Mouse (Mus musculus) intestine, postnatal 0 days (tissue): ENCODE results near the gene Rbbp8nl. TPM values are rescaled to one million over a fixed set of nuclear protein-coding genes. Genes with fewer than 3 reads are reported as not detected.

Experiments used
- ATAC-seq: fragments of 200-750 bp; cut with Nextera tagmentation; 2 replicates; pipeline ENCODE4 v1.8.0; 2017; ENCODE audit warnings: mild to moderate bottlenecking, moderate TSS enrichment, moderate library complexity
- H3K27ac ChIP-seq: fragments of 300-500 bp; sonication (generic); 2 replicates; pipeline ENCODE4 v1.5.1; 2014; ENCODE audit warnings: mild to moderate bottlenecking, low read depth, low read length, moderate library complexity
- H3K27me3 ChIP-seq: fragments of 300-500 bp; sonication (generic); replicated peaks from 2 replicates; pipeline ENCODE4 v1.6.1; 2014; ENCODE audit warnings: low read length, mixed read lengths; ENCODE audit not compliant: control insufficient read depth, insufficient read depth
- H3K36me3 ChIP-seq: fragments of 300-500 bp; sonication (generic); 2 replicates; pipeline ENCODE4 v1.6.1; 2014; ENCODE audit warnings: mild to moderate bottlenecking, moderate library complexity; ENCODE audit not compliant: control insufficient read depth, insufficient read depth
- H3K4me1 ChIP-seq: fragments of 300-500 bp; sonication (generic); replicated peaks from 2 replicates; pipeline ENCODE4 v1.6.1; 2014; ENCODE audit warnings: antibody characterized with exemption, low read length, mixed read lengths; ENCODE audit not compliant: control insufficient read depth, insufficient read depth
- H3K4me2 ChIP-seq: fragments of 300-500 bp; sonication (generic); replicated peaks from 2 replicates; pipeline ENCODE4 v1.6.1; 2014; ENCODE audit warnings: low read depth, mild to moderate bottlenecking, moderate library complexity
- H3K4me3 ChIP-seq: fragments of 300-500 bp; sonication (generic); 2 replicates; pipeline ENCODE4 v1.5.1; 2014; ENCODE audit warnings: low read depth, low read length
- H3K9ac ChIP-seq: fragments of 300-500 bp; sonication (generic); 2 replicates; pipeline ENCODE4 v1.6.1; 2014; ENCODE audit warnings: mild to moderate bottlenecking, low read depth, low read length
- H3K9me3 ChIP-seq: fragments of 300-500 bp; sonication (generic); 2 replicates; pipeline ENCODE4 v1.6.1; 2016; ENCODE audit warnings: mixed run types; ENCODE audit not compliant: control insufficient read depth
- CTCF ChIP-seq: sonication (generic); IDR thresholded peaks from 2 replicates; pipeline ENCODE4 v1.5.1; 2016; ENCODE audit warnings: low read depth, mild to moderate bottlenecking, control low read depth, antibody characterized with exemption, moderate library complexity
- WGBS: fragments of 180-500 bp; shearing (Covaris S2); extraction: QIAGEN DNeasy Blood & Tissue Kit; methylation state at CpG from one replicate; pipeline ENCODE4 v1.1.7; 2014; 5-methylcytosine and 5-hydroxymethylcytosine counted together
- polyA plus RNA-seq: library from polyadenylated mRNA; unstranded; fragments of >200 nt; fragmentation: Nextera tagmentation; extraction: Ambion mirVana; gene quantifications from 2 replicates; pipeline ENCODE4 v1.2.1, GENCODE M21; 2015

Rbbp8nl gene
- polyA plus RNA-seq, result 0.18 and 0.25 TPM in 2 replicates

DNA sequence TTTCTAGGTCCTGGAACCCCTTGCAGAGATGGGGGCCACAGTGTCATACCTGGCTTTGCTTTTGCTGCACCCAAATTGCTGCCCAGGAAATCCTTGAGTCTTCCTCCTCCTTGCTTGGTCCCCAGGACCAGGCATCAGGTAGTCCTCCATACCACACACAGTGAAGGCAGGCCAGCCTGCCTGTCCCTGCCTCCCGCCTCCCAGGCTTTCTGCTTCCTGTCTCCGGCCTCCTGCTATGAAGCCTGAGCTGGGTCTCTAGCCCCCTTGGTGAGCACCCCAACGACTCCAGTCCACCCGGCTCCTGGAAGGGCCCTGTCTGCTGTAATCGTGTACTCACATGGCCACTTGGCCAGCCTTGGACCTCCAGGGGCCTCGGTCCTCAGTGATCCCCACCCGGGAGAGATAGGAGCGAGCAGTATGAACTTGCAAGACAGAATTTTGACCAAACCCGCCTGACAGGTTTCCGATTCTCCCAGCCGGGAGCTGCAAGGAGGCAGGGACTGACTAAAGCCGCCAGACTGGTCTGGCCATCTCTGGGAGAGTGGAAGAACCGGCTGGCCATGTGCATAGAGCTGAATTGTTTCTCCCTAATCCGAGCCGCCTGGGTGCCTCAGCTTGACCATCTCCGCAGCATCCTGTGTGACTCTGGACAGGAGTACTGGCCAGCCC, at the start of gene Rbbp8nl:
Rbbp8nl (minus strand) TSS at position 440 of the 669 bp plus-strand sequence.
- Histone ChIP-seq H3K27me3 (no peaks in the 10 kb centered on the region), H3K4me3 (no peak within 1 kb of the TSS), H3K9me3 (no peaks in the 10 kb centered on the region), H3K27ac (peak within 1 kb of the TSS; percentile 35; the same call in 1 of the 2 replicates), H3K36me3 (no peaks in the 10 kb centered on the region), H3K4me1 (peaks cover 10% of the 10 kb centered on the region; the same call in 1 of the 2 replicates), H3K9ac (no peak within 1 kb of the TSS), H3K4me2 (peak within 1 kb of the TSS; percentile 46)
- WGBS, result 24% methylated on average over 16 of the region's 16 CpGs
- no peak for TF ChIP-seq CTCF
- ATAC-seq, result peak; percentile 42; the same call in 1 of the 2 replicates

GRCm38 (mm10) chr2:180334551-180334986, 44.9 kb upstream of the Rbbp8nl start, which contains the start of gene Gata5:
TSS of gene Gata5 (minus strand) at chr2:180334699.
- Histone ChIP-seq H3K27me3 (peaks cover 8% of the 10 kb centered on the region; the same call in 1 of the 2 replicates), H3K27ac (peak within 1 kb of the TSS; percentile 90), H3K9me3 (no peaks in the 10 kb centered on the region), H3K4me2 (peak within 1 kb of the TSS; percentile 83), H3K9ac (peak within 1 kb of the TSS; percentile 82), H3K4me3 (peak within 1 kb of the TSS; percentile 65), H3K36me3 (peaks cover 3% of the 10 kb centered on the region; the same call in 1 of the 2 replicates), H3K4me1 (0 out of 2 replicates have a peak, but pooled peaks cover 4% of the 10 kb centered on the region)
- TF ChIP-seq CTCF, result no peak
- ATAC-seq, result peak; percentile 47
- WGBS, result under 1% methylated on average over 33 of the region's 33 CpGs

GRCm38 (mm10) chr2:180333778-180334550, 44.3 kb upstream of the Rbbp8nl start:
- peak overlapping the region; percentile 90 for H3K27ac ChIP-seq
- peak overlapping the region; percentile 65 for H3K4me3 ChIP-seq
- ATAC-seq, result peak; percentile 12; the same call in 1 of the 2 replicates
- 0 out of 2 replicates have a peak, but pooled peaks cover 4% of the 10 kb centered on the region for H3K4me1 ChIP-seq
- H3K4me2 ChIP-seq, result peak overlapping the region; percentile 83
- under 1% methylated on average over 68 of the region's 69 CpGs for WGBS
- peaks cover 8% of the 10 kb centered on the region; the same call in 1 of the 2 replicates for H3K27me3 ChIP-seq
- H3K9ac ChIP-seq, result peak overlapping the region; percentile 82
- peaks cover 3% of the 10 kb centered on the region; the same call in 1 of the 2 replicates for H3K36me3 ChIP-seq
- H3K9me3 ChIP-seq, result no peaks in the 10 kb centered on the region
- no peak for TF ChIP-seq CTCF

- Histone ChIP-seq H3K9me3 (no peaks in the 10 kb centered on the region), H3K27me3 (peaks cover 2% of the 10 kb centered on the region; the same call in 1 of the 2 replicates), H3K9ac (no peak overlapping the region), H3K27ac (peak overlapping the region; percentile 90), H3K4me1 (0 out of 2 replicates have a peak, but pooled peaks cover 12% of the 10 kb centered on the region), H3K4me2 (no peak overlapping the region), H3K36me3 (peaks cover 35% of the 10 kb centered on the region; the same call in 1 of the 2 replicates), H3K4me3 (no peak overlapping the region)
- 67% methylated on average over 1 of the region's 1 CpGs for WGBS
- ATAC-seq, result peak; percentile 66
- TF ChIP-seq CTCF, result no peak
Measured at GRCm38 (mm10) chr2:180329466-180329865, 39.8 kb upstream of the Rbbp8nl start.

GRCm38 (mm10) chr2:180322674-180323355, 33.1 kb upstream of the Rbbp8nl start:
- Histone ChIP-seq H3K9ac (no peak overlapping the region), H3K27me3 (no peaks in the 10 kb centered on the region), H3K36me3 (peaks cover 27% of the 10 kb centered on the region; the same call in 1 of the 2 replicates), H3K4me2 (peak overlapping the region; percentile 28; the same call in 1 of the 2 replicates), H3K4me3 (no peak overlapping the region), H3K9me3 (no peaks in the 10 kb centered on the region), H3K4me1 (peaks cover 10% of the 10 kb centered on the region; the same call in 1 of the 2 replicates), H3K27ac (peak overlapping the region; percentile 70)
- peak; percentile 77 for ATAC-seq
- WGBS, result 14% methylated on average over 14 of the region's 14 CpGs
- TF ChIP-seq CTCF, result no peak
